Mouse (Mus musculus) CH12.LX (cell line): ENCODE results near the gene Pigyl. TPM values are rescaled to one million over a fixed set of nuclear protein-coding genes. Genes with fewer than 3 reads are reported as not detected.

Experiments used
- DNase-seq: peaks from one replicate; pipeline ENCODE4 v3.0.0-alpha.2; 2013; ENCODE audit errors: extremely low read depth
- H3K27ac ChIP-seq: 2 replicates; pipeline ENCODE4 v1.5.1; 2012; ENCODE audit warnings: low read depth, mild to moderate bottlenecking, control low read depth, moderate library complexity; ENCODE audit not compliant: insufficient read depth
- H3K27me3 ChIP-seq: replicated peaks from 2 replicates; pipeline ENCODE3; 2012; ENCODE audit warnings: inconsistent platforms
- H3K36me3 ChIP-seq, 2 experiments: replicated peaks in 1 of 2; 2 replicates each; pipeline versions ENCODE3 to v1.6.1; 2012; ENCODE audit warnings: inconsistent platforms in 1 of 2, low read length in 1 of 2, mild to moderate bottlenecking in 1 of 2, mixed read lengths in 1 of 2, moderate library complexity in 1 of 2; ENCODE audit not compliant: control insufficient read depth in 1 of 2, insufficient read depth in 1 of 2
- H3K4me1 ChIP-seq, 2 experiments: 2 replicates each; pipeline ENCODE4 v1.6.1; 2012; ENCODE audit warnings: inconsistent platforms in 1 of 2, moderate library complexity in 1 of 2; ENCODE audit not compliant: insufficient read depth in 2 of 2, control insufficient read depth in 1 of 2
- H3K4me2 ChIP-seq: 2 replicates; pipeline ENCODE4 v1.6.1; 2012; ENCODE audit warnings: low read depth, mild to moderate bottlenecking, control low read depth; ENCODE audit not compliant: poor library complexity, insufficient read depth, severe bottlenecking
- H3K4me3 ChIP-seq, 3 experiments: fragments of 150-350 bp in 1 of 3; sonication (generic) in 1 of 3; replicated peaks in 1 of 3; 2 replicates each; pipeline versions ENCODE3 to v1.5.1; 2011 to 2012; ENCODE audit warnings: low read depth in 2 of 3, low read length in 2 of 3, mild to moderate bottlenecking in 2 of 3, moderate library complexity in 2 of 3, control low read depth in 1 of 3, improper control_type of control experiment in 1 of 3, inconsistent platforms in 1 of 3, mixed read lengths in 1 of 3; ENCODE audit not compliant: poor library complexity in 1 of 3
- H3K79me2 ChIP-seq: replicated peaks from 2 replicates; pipeline ENCODE4 v1.6.1; 2012; ENCODE audit warnings: mild to moderate bottlenecking, moderate library complexity; ENCODE audit not compliant: control insufficient read depth, poor library complexity, insufficient read depth, severe bottlenecking; ENCODE audit errors: extremely low read depth
- H3K9ac ChIP-seq: 2 replicates; pipeline ENCODE4 v1.6.1; 2012; ENCODE audit warnings: low read depth, mild to moderate bottlenecking, control low read depth, moderate library complexity; ENCODE audit not compliant: insufficient read depth
- H3K9me3 ChIP-seq: replicated peaks from 2 replicates; pipeline ENCODE3; 2012; ENCODE audit warnings: low read length, inconsistent platforms, mixed read lengths
- CHD1 ChIP-seq: IDR thresholded peaks from 2 replicates; pipeline ENCODE4 v1.6.1; 2012; ENCODE audit warnings: low read depth, low read length, improper control_type of control experiment, inconsistent platforms
- CHD2 ChIP-seq: IDR thresholded peaks from 2 replicates; pipeline ENCODE4 v1.6.1; 2011; ENCODE audit warnings: low read length, improper control_type of control experiment
- CTCF ChIP-seq, 2 experiments: IDR thresholded peaks in 1 of 2; conservative IDR thresholded peaks in 1 of 2; 2 replicates each; pipeline ENCODE4 v1.5.1; 2011 to 2012; ENCODE audit warnings: low read depth in 2 of 2, low read length in 2 of 2, improper control_type of control experiment in 1 of 2, inconsistent platforms in 1 of 2, mild to moderate bottlenecking in 1 of 2, moderate library complexity in 1 of 2
- E2F4 ChIP-seq: IDR thresholded peaks from 2 replicates; pipeline ENCODE4 v1.6.1; 2011; ENCODE audit warnings: low read depth, low read length, improper control_type of control experiment; ENCODE audit not compliant: insufficient replicate concordance
- GABPA ChIP-seq: IDR thresholded peaks from 2 replicates; pipeline ENCODE4 v1.6.1; 2012; ENCODE audit warnings: low read depth, low read length, improper control_type of control experiment, inconsistent platforms; ENCODE audit not compliant: insufficient replicate concordance
- KAT2A ChIP-seq: IDR thresholded peaks from 2 replicates; pipeline ENCODE4 v1.6.1; 2012; ENCODE audit warnings: low read length, improper control_type of control experiment, inconsistent platforms; ENCODE audit not compliant: insufficient replicate concordance
- NELFE ChIP-seq: IDR thresholded peaks from 2 replicates; pipeline ENCODE4 v1.6.1; 2011; ENCODE audit warnings: low read depth, low read length, improper control_type of control experiment
- NRF1 ChIP-seq: IDR thresholded peaks from 2 replicates; pipeline ENCODE4 v1.6.1; 2014; ENCODE audit warnings: low read depth, mild to moderate bottlenecking, inconsistent platforms, low read length, improper control_type of control experiment, moderate library complexity
- POLR2AphosphoS2 ChIP-seq: IDR thresholded peaks from 2 replicates; pipeline ENCODE4 v1.6.1; 2011; ENCODE audit warnings: low read depth, low read length, improper control_type of control experiment
- RCOR1 ChIP-seq: conservative IDR thresholded peaks from 2 replicates; pipeline ENCODE4 v1.6.1; 2012; ENCODE audit warnings: low read depth, mild to moderate bottlenecking, inconsistent platforms, low read length, improper control_type of control experiment
- TCF12 ChIP-seq: IDR thresholded peaks from 2 replicates; pipeline ENCODE4 v1.6.1; 2014; ENCODE audit warnings: low read depth, mild to moderate bottlenecking, inconsistent platforms, low read length, improper control_type of control experiment
- UBTF ChIP-seq: IDR thresholded peaks from 2 replicates; pipeline ENCODE4 v1.6.1; 2012; ENCODE audit warnings: low read depth, mild to moderate bottlenecking, inconsistent platforms, low read length, improper control_type of control experiment, moderate library complexity
- ZC3H11A ChIP-seq: IDR thresholded peaks from 2 replicates; pipeline ENCODE4 v1.6.1; 2012; ENCODE audit warnings: low read depth, mild to moderate bottlenecking, inconsistent platforms, low read length, improper control_type of control experiment
- ZKSCAN1 ChIP-seq: IDR thresholded peaks from 2 replicates; pipeline ENCODE4 v1.6.1; 2012; ENCODE audit warnings: low read depth, inconsistent platforms, low read length, improper control_type of control experiment, borderline replicate concordance
- ZMIZ1 ChIP-seq: IDR thresholded peaks from 2 replicates; pipeline ENCODE4 v1.6.1; 2012; ENCODE audit warnings: low read depth, mild to moderate bottlenecking, inconsistent platforms, low read length, improper control_type of control experiment
- dilution Hi-C: fragments of 300-500 bp; cut with MboI; formaldehyde crosslinking; loops from 2 replicates; pipeline ENCODE4 v1.14.3; 2020; ENCODE audit warnings: low sequenced_read_pairs; ENCODE audit not compliant: extremely low pct_unique_long_range_greater_than_20kb, extremely low pct_ligation_motif_present
- in situ Hi-C: fragments of 300-500 bp; cut with MboI; formaldehyde crosslinking; loops from 3 replicates; pipeline ENCODE4 v1.14.3; 2019; ENCODE audit warnings: low sequenced_read_pairs, low pct_ligation_motif_present, low pct_unique_long_range_greater_than_20kb, mixed read lengths
- polyA plus RNA-seq: library from polyadenylated mRNA; unstranded; fragments of >175 nt; gene quantifications from 2 replicates; pipeline ENCODE4 v1.2.1, GENCODE M21; 2012; ENCODE audit warnings: low read depth; ENCODE audit not compliant: insufficient read length
- total RNA-seq, 2 experiments: library from RNA; depleted of rRNA; stranded (reverse); fragments of 300-350 nt in 1 of 2; fragments of >200 nt in 1 of 2; gene quantifications; 2 replicates each; pipeline ENCODE4 v1.2.3; 2012 to 2014

Gene Pigyl
- total and polyA plus RNA-seq, 3 experiments: 5.0 to 24.9 (median 22.8) TPM

GRCm38 (mm10) chr9:22125246-22126027, 31.2 kb upstream of the Pigyl start:
- Histone ChIP-seq H3K9ac (no peak overlapping the region), H3K27ac (no peak overlapping the region), H3K36me3 (no peaks in the 10 kb centered on the region), H3K4me3 (no peak overlapping the region), H3K4me1 (peaks cover 8 to 46% of the 10 kb centered on the region in 2 experiments; a peak in 3 of 4 replicates), H3K27me3 (peaks cover 3% of the 10 kb centered on the region), H3K4me2 (no peak overlapping the region), H3K79me2 (no peaks in the 10 kb centered on the region), H3K9me3 (no peaks in the 10 kb centered on the region)
- in situ Hi-C loops: no loop called here
- dilution Hi-C loops: no loop called here
- TF ChIP-seq ZMIZ1: no peak
- no peak for TF ChIP-seq KAT2A
- TF ChIP-seq CHD2: no peak
- TF ChIP-seq UBTF: no peak
- TF ChIP-seq ZC3H11A: no peak
- no peak for TF ChIP-seq NRF1
- no peak for TF ChIP-seq GABPA
- peak in 1 of 2 experiments; percentile 8; a peak in 1 of 4 replicates for TF ChIP-seq CTCF (conservative IDR thresholded peaks at IDR 0.05 in 1 of 2, IDR thresholded peaks at IDR 0.05 in 1 of 2; ENCODE audit: low read depth in 2 of 2, low read length in 2 of 2)
- DNase-seq: no peak

- Histone ChIP-seq H3K9me3 (no peaks in the 10 kb centered on the region), H3K4me2 (no peak overlapping the region), H3K27ac (no peak overlapping the region), H3K36me3 (no peaks in the 10 kb centered on the region), H3K79me2 (no peaks in the 10 kb centered on the region), H3K4me3 (no peak overlapping the region), H3K9ac (no peak overlapping the region), H3K4me1 (peaks cover 2 to 3% of the 10 kb centered on the region in 2 experiments; a peak in 2 of 4 replicates), H3K27me3 (peaks cover 3% of the 10 kb centered on the region)
- TF ChIP-seq POLR2AphosphoS2: no peak
- TF ChIP-seq TCF12: no peak
- DNase-seq: no peak
- in situ Hi-C loops: no loop called here
- dilution Hi-C loops: no loop called here
Measured at GRCm38 (mm10) chr9:22131226-22131981, 25.2 kb upstream of the Pigyl start.

DNA sequence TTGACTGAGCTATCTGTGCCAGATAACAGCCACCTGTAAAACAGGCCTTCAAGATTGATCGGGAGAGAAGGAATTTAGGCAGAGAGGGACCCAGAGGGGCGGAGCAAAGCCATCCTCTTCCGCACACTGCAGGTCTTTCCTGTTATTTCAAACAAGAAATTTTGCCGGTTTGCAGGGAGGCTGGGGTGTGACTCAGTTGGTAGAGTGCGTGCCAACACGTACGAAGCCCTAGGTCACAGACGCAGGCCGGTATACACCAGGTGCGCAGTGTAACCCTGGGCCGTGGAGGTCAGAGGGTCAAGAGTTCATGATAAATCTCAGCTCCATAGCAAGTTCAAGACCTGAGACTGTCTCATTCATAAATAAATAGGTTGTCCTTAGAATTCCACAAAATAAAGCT, 24.4 kb upstream of the Pigyl start:
- Histone ChIP-seq H3K36me3 (no peaks in the 10 kb centered on the region), H3K27ac (no peak overlapping the region), H3K4me1 (peaks cover 2 to 3% of the 10 kb centered on the region in 2 experiments; a peak in 2 of 4 replicates), H3K4me3 (no peak overlapping the region), H3K4me2 (no peak overlapping the region), H3K9me3 (no peaks in the 10 kb centered on the region), H3K9ac (no peak overlapping the region), H3K79me2 (no peaks in the 10 kb centered on the region), H3K27me3 (peaks cover 3% of the 10 kb centered on the region)
- no peak for DNase-seq
- dilution Hi-C loops (no loop called here), in situ Hi-C loops (no loop called here)
- TF ChIP-seq CHD1: no peak
- TF ChIP-seq NELFE: no peak
- TF ChIP-seq ZKSCAN1: no peak
- no peak for TF ChIP-seq GABPA
- TF ChIP-seq E2F4: no peak
- no peak for TF ChIP-seq RCOR1
